Mouse (Mus musculus) frontal cortex, postnatal 10 days (tissue): ENCODE results near the gene Psmc1.

Experiments used
- DNase-seq, 2 experiments: peaks; one replicate each; pipeline ENCODE4 v3.0.0; 2022; ENCODE audit warnings: low spot score in 2 of 2, mixed read lengths in 1 of 2

Gene Psmc1

DNA sequence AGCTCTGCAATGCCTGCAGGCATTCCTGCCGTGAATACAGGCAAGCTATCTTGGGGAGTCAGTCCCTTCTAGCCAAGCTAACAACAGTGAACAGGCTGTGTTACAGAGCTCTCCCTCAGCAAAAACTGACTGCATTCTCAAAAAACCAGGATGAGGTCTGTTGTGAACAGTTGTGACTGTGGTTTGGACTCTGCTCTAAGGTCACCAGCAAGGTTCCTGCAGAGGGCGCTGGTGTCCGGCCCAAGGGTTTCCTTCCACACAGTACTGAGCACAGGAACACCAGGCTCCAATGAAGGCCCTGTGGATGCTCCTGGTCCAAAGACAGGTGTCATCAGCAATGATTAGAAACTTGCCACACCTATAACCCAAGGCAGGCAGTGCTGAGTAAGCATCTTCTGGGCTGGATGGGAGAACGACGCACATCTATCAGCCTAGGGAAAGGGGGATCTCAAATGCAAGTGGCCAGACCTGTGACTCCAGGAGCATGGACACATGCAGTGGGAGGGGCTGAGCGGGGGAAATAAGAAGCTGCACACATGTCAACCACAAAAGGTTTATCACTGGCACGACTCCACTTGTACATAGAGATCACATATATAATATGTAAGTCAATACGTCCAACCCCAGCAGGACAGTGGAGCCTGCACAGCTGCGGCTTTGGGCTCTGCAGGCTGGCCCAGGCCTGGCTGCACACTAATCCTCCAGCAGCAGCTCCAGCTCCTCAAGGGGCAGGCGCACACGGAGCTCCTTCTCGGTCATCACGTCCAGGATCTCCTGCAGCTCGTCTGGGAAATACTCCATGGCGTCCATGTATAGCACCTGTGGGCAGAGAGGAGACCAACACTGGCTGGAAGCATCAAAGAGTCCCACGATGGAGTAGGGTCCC lies 15.2 kb downstream of the Psmc1 start:
- DNase-seq, result no peak

DNA sequence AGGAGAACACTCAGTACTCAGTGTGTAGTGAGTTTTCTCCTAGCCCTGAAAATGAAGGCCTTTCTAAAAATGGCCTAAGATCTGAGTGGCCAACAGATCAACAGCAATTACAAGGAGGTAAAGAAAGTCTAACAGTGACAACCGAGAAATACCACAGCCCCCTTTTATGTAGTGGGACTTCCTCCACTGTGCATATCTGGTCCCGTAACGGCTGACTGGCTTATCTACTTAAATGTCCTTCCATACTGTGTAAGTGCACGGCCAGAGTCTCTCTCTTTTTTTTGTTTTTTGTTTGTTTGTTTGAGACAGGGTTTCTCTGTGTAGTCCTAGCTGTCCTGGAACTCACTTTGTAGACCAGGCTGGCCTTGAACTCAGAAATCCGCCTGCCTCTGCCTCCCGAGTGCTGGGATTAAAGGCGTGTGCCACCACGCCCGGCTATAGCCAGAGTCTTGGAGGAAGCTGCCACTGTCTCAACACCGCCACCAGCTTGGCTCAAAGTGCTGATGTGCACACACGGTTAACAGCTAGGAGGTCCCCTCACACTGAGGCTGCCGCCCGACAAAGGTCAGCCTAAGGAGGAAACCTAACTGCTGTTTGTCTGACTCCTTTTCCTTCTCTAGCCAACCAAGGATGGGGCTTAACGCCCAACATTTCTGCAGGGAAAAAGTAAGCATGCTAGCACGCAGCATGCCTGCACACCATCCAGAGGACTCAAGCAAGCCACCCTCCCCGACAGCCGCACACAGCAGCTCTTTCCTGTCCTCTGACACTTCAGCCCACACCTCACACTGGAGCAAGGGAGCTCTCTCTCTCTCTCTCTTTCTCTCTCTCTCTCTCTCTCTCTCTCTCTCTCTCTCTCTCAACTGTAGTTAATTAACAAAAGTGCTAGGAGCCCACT lies 17.3 kb downstream of the Psmc1 start:
- DNase-seq, result no peak

DNA sequence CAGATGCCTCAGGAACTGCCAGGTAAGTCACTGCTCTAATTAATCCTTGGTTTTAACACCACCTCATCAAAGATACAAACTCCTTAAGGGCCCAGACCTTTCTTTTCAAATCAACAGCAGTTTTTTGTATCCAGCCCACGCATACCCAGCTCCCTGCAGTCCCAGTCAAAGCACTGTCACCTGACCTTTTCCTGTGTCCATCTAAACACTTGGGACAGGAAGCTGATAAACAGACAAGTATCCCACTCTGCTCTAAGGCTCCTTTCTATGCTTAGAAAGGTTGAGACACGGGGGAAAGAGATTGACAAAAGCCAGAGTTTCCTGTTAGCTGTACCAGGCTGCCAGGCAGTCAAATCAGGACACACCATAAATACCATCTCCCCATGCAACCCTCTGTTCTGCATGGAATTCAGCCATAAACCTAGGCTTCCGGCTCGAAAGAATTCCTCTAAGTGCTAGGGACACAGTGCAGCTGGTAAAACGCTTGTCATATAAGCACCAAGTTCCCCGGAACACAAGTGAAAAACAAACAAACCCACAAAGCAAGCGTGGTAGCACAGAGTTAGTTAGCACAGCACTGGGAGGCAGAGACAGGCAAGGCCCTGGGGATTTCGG lies 18.0 kb downstream of the Psmc1 start:
- DNase-seq, result no peak

DNA sequence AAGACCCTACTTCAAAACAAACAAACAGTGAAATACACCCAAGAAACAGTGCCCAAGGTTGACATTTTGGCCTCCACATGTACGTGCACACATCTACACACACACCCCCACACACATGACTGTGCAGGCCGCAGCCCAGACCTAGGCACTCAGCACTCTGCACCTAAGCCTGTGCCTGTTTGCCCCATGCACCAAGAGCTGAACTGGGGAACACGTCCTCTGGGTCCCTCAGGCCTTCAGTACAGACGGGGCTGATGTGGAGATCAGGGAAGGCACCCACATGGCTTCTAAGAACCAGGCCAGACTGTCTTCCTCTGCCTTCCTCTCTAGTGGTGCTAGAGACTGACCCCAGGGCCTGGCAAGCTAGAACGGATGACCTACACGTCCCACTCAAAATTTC lies 18.6 kb downstream of the Psmc1 start:
- no peak for DNase-seq

DNA sequence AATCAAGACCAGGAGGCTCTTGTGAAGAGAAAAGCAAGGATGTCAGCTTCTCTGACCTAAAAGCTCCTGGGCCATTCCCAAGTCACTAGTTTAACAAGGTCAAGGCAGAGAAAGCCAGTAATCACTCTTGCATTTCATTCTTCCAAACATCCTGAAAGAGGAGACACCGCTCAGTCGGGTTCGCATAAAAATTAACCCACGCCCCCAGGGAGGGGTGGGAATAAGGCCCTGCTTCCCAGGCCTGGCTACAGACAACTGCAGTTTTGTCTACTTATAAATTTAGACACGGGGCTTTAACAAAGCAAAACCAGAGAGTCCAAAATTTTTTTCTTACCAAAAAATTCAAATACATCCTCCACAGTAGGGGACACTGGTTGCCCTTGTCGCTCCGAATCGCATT lies 19.0 kb downstream of the Psmc1 start:
- no peak for DNase-seq

DNA sequence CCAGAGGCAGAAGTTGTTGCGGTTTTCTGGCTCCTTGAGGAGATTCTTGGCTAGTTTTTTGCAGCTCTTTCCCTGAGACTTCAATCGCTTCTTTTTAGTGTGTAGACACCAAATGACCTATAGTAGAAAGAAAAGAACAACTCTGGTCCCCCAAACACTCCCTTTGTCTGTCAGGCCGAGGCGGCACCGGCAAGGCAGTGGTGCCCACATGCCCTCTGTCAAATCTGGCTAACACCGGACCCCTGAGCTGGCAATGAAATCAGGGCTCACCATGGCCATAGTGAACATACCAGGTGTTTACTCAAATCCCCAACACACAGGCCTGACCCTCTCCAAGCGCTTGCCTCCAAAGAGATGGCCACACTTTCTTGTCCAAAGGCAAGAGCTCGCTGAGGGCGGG lies 21.2 kb downstream of the Psmc1 start:
- no peak for DNase-seq

DNA sequence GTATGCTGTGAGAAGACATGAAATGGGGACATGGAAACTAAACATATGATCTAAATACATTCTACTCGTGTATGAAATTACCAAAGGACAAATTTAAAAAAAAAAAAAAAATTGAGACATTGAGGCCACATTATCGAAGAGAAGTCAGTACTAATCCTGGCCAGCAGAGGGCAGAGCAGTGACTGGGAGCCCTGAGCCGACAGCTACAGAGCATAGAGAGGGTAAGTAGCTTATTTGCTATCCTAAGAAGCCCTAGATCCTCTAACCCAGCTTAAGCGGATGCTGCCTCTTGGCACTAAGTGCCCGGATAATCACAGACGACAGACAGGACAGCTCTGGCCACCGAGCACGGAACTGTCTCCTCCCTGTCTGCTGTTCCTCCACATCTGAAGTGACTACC lies 21.7 kb downstream of the Psmc1 start:
- peak in 1 of 2 experiments; percentile 69 for DNase-seq

DNA sequence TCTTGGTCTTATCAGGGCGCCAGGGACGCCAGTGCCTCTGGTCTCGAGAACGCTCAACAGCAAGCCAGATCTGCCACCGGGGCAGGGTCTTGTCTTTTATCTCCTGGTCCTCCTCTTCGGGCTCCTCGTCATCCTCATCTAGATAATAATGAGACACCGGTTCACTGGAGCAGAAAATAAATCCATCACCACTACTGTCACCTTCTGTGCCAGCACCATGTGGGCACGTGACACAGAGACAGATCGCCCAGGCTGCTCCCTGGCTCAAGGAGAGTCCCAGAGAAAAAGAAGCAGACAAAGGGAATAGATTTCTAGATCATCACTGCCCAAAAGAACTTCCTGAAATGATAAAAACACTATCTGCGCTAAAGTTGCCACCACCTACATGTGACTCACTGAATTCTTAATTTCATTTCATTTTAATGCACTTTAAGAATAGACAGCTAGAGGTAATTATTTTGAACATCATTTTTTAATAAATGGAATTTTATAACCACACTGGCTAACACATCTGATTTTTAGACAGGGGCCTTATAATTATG lies 24.5 kb downstream of the Psmc1 start:
- no peak for DNase-seq

DNA sequence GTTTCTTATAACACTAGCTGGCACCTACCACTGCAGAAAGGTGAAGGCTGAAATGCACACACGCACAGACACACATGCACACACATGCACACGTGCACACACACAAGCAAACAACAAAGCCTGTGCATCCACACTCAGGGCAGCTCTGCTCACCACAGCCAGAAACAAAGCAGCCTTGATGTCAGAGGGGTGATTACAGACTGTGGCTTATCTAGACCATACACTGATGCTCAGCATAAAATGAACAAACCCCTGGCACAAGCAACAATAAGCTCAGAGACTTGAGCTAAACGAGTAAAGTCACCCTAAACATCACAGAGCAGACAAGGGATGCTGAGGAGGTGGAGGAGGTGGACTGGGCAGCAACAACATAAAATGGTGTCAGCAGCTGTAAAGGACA lies 25.2 kb downstream of the Psmc1 start:
- DNase-seq, result no peak

DNA sequence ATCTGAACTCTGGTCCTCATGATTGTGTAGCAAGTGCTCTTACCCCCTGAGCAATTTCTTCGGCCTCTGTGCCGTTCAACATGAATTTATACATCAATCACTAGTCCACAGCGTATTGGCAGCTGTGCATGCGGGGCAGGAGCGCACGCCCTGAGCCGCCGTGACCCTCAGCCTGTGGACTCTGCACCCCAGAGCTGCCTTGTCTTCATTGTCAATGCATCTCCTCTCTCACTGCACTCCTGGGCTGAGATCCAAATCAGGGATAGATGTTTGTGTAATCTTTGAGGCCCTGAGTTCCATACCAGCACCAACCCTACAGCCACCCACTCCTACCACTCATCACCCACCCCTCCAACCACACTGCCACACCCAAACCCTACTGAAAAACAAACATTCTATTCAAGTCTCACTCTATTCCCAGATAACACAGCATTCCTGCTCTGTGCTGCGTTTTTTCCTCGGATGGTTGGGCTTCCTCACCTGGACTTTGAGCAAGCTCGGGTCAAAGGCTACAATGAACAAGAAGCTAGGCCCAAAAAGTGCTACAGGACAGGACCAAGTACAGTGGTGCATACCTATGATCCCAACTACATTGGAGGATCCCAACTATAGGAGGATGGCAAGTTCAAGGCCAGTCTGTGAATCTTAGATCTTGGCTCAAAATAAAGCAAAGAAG lies 33.0 kb downstream of the Psmc1 start:
- no peak for DNase-seq

DNA sequence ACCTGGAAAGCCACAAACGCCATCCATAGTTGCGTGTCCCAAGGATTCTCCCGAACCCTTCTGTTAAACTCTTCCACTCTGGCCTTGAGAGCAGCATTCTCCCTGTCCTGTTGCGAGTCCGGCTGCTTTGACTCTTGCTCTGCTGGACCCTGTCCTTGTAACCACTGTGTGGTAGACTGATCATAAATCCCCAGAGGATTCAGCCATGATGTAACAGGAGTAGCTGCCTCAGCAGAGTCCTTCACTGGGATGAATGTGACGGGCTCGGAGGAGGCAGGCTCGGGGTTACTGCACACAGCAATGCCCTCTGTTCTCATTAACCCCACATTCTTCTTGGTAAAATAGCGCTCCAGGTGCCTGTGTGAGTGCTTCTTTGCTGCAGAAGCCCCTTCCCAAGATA lies 33.8 kb downstream of the Psmc1 start:
- no peak for DNase-seq

DNA sequence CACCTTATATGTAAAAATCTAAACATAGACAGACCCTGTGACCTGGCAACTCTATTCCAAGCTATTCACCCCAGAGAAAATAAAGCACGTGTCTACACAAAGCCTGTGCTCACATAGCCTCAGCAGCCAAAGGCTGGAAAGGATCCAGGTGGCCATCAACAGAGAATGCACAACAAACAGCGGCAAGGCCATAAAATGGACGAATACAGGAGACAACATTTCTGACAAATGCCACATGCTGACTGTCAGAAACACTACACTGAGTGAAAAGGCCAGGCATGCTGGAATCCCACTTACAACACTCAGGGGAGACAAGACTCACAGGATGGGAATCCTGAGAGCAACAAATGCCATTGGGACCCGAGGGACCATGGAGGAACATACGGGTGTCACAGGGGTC lies 34.3 kb downstream of the Psmc1 start:
- DNase-seq, result no peak

DNA sequence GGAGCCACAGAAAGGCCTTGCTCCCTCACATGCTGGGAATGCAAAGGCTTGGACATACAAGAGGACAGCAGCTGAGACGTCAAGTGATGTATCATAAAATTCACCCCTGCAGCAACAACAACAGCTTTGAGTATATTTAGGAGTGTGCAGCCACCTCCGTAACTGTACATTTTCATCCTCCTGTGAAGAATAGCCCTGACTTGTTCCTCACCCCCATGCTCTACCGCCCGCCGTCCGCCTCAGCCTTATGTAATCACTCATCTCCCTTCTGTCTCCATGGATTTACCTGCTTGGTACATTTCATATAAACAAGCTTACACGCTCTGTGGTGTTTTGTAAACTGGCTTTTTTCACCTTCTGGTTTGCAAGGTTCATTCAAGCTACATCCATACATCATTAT lies 42.5 kb downstream of the Psmc1 start:
- no peak for DNase-seq

DNA sequence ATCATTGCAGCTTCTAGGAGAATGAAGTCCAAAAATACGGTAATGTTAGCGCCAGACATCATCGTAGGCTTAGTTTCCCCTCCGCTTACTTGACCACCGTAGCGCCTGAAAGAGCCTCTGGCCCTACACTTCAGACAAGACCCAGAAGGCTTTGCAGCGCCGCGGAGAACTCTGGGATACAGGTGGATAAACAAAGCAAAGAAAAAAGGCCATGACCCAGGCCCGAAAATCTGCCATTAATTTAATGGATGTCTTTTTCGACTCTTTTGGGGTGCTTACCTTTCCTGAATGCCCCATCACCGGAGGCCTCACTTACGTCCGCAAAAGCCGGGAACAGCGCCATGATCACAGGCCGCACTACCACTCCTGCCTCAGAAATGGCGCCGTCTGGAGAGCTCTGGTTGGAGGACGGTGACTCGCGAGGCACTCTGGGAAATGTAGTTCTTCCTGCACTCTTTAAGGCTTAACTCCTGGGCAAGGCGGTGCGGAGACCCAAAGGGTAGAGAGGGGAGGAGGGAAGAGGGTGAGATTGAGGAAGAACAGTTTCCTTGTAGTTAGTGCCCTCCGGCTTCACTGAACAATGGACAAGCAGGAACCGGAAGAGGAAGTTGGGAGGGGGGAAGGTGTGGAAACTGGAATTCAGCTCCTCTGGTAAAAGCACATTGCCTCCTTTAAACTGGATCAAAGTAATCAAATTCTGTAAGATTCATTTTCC lies 49.5 kb downstream of the Psmc1 start, which contains the start of gene Nrde2:
Nrde2 (minus strand) TSS at position 393 of the 715 bp plus-strand sequence.
- peak; percentile 79 to 89 for DNase-seq

DNA sequence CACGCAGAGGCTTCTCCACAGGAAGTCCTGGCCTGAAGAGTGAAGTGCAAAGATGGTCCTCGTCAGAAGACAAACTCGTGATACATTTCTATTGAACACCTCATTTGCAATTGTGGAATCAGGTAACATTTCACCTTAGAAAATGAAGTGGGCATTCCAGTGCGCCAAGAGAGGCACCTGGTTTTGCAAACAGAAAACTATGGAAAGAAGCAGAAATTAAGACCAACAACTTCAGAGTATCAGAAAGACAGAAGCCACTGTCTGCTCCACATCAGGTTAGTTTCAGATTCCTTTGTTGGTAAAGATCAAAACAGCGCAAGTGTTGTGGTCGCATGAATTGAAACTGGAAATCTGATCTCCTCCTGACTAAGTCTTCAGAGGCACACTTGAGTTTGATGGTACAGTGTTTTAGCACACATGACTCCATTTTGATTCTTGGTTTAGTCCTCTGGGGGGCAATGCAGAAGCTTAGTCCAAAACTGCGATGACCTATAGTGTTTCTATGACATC lies 55.1 kb downstream of the Psmc1 start:
- DNase-seq, result no peak

DNA sequence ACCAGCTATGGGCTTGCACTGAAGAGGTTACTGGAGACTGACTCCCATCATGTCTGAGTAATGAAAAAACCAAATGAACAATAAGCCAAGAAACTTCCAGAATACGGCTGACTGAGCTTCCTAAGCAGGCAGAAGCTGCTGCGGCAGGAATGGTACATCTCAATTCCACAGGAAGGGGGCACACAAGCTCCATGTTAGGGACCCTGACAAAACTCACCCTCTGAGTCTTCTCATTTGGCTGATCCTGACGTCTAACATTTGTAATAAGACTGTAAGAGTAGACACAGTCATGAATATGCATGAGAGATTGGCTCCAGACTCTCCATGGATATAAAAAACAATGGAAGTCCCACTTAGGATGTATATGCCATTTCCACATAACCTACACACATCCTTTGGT lies 56.2 kb downstream of the Psmc1 start:
- DNase-seq, result peak; percentile 39 to 69

DNA sequence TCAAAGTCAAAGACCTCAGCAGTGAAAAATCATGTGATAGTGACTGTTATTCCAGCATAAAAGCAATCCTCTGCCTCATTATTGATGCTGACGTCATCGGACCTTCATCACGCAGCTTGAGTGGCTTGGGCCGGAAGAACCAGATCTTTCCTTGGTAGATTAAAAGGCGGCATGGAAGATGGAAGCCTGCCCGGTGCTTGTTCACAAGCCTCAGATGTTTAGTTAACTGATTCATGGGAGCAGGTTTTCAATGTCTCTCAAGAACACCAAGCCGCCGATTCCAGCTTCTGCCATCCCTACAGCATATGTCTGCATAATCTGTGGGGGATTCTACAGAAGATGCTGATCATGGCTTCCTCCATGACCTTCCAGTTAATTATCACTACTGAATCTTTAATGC lies 57.0 kb downstream of the Psmc1 start:
- no peak for DNase-seq

DNA sequence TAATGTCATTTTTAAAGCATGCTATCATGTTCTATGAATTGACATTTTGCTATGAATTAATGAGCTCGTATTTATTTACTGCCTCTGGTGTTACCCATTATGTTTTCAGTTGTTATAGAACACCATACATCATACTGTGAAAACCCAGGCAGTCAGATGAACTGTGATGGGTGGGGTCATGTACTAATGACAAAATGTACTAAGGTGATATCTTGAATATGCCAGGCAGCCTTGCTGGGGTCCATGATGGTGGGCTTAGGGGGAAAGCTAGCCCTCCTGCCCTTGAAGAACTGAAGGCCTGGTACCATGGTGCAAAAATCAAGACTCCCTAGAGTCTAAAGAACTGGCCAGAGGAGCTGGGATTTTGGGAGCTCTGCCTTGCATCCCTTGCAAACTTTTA lies 57.5 kb downstream of the Psmc1 start:
- no peak for DNase-seq

DNA sequence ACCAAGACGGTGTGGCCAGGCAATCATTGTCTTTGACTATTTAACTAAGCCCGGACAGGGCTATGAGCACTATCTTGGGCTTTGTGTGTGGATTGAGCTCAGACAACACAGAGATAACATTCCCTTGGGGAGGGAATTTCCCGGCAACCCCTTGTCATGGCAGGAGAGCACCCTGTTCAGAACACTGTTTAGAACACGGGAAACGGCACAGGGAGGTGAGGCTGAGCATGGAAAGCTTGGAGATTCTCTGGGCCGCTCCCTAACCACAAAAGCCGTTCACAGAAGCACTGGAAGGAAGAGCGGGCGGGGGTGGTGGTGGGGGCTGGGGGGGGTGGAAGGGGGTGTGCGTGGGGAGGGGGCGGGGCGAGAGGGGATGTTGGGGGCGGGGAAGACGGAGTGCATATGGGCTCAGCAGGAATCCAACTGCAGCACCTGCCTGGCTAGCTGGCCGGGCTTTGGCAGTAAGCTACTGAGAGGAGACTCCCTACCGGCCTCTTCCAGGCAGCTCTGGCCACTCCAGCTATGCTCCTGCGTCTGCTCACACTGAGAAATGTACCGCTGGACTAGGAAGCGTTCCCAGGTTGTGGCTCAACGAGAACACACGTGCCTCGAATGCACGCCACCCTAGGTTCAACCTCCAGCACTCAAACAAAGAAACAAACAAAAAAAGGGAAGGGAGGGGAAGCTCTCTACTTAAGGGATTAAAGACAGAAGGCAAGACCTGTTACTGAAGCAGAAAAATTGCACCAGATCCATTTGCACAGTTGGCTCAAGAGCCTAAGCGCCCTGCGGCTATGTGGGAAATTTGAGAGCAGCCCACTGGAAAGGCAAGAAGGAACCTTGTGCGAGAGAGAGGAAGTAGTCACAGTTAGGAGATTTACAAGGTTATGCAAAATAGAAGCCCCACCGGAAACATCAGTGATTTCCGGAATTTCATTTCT lies 58.2 kb downstream of the Psmc1 start:
- DNase-seq, result no peak
